Mouse (Mus musculus) testis, postnatal 10 days (tissue): ENCODE measurements around the gene Ptch2.
A peak's percentile ranks its signal among the peaks of the same experiment; 100 is the strongest.

Source experiments
- DNase-seq: peaks from one replicate; pipeline ENCODE4 v3.0.0; 2021; ENCODE audit warnings: low spot score

Gene Ptch2

GRCm38 (mm10) chr4:117127991-117128686 is 32.3 kb downstream of the Ptch2 start:
- DNase-seq, result no peak

- no peak for DNase-seq
Measured at GRCm38 (mm10) chr4:117130790-117131189, 34.9 kb downstream of the Ptch2 start.

GRCm38 (mm10) chr4:117131198-117131597 is 35.3 kb downstream of the Ptch2 start:
- no peak for DNase-seq

- no peak for DNase-seq
Measured at GRCm38 (mm10) chr4:117131890-117132793, 36.3 kb downstream of the Ptch2 start.

- no peak for DNase-seq
Measured at GRCm38 (mm10) chr4:117132794-117133143, 36.9 kb downstream of the Ptch2 start.

- no peak for DNase-seq
Measured at GRCm38 (mm10) chr4:117133366-117133796, 37.5 kb downstream of the Ptch2 start.

GRCm38 (mm10) chr4:117133817-117134600 is 38.1 kb downstream of the Ptch2 start, which contains the start of gene Plk3:
Gene Plk3 (minus strand): TSS chr4:117133963.
- peak; percentile 99 for DNase-seq

GRCm38 (mm10) chr4:117134601-117134995 is 38.7 kb downstream of the Ptch2 start:
- DNase-seq, result no peak

- no peak for DNase-seq
Measured at GRCm38 (mm10) chr4:117136034-117136433, 40.2 kb downstream of the Ptch2 start.

- no peak for DNase-seq
Measured at GRCm38 (mm10) chr4:117138295-117139216, 42.7 kb downstream of the Ptch2 start.

GRCm38 (mm10) chr4:117139217-117139612 is 43.3 kb downstream of the Ptch2 start:
- no peak for DNase-seq

GRCm38 (mm10) chr4:117140613-117141012 is 44.7 kb downstream of the Ptch2 start:
- DNase-seq, result no peak

- DNase-seq, result no peak
Measured at GRCm38 (mm10) chr4:117143023-117143422, 47.1 kb downstream of the Ptch2 start.

GRCm38 (mm10) chr4:117145248-117145647 is 49.4 kb downstream of the Ptch2 start:
- no peak for DNase-seq

GRCm38 (mm10) chr4:117146176-117146575 is 50.3 kb downstream of the Ptch2 start:
- peak; percentile 96 for DNase-seq

- DNase-seq, result no peak
Measured at GRCm38 (mm10) chr4:117148047-117148713, 52.3 kb downstream of the Ptch2 start.

- no peak for DNase-seq
Measured at GRCm38 (mm10) chr4:117148815-117149214, 52.9 kb downstream of the Ptch2 start.

- DNase-seq, result no peak
Measured at GRCm38 (mm10) chr4:117149291-117150211, 53.7 kb downstream of the Ptch2 start.

- DNase-seq, result no peak
Measured at GRCm38 (mm10) chr4:117150212-117150733, 54.4 kb downstream of the Ptch2 start.
